Mouse (Mus musculus) layer of hippocampus, postnatal 36 days (tissue): ENCODE data around the gene Zdhhc9. TPM values are rescaled to one million over a fixed set of nuclear protein-coding genes. Genes with fewer than 3 reads are reported as not detected.
"Not testable (repeated sequence)": the region's sequence is repeated elsewhere in the genome, so short reads cannot be mapped to it uniquely, and the experiment has no call there.

Source experiments
- DNase-seq, 2 experiments: peaks; one replicate each; pipeline ENCODE4 v3.0.0; 2022
- total RNA-seq, 2 experiments: library from RNA; stranded (reverse); gene quantifications; 2 replicates each; pipeline ENCODE4 v1.2.3; 2021

The Zdhhc9 gene
- total RNA-seq = 10 to 100 TPM; 41.6 to 43.9 TPM

GRCm38 (mm10) chrX:48208519-48209185 lies at the start of gene Zdhhc9:
Gene Zdhhc9, minus strand, starts transcription at chrX:48208878.
- DNase-seq = peak; percentile 83 to 85

GRCm38 (mm10) chrX:48257011-48257410 lies 48.3 kb upstream of the Zdhhc9 start:
- no peak for DNase-seq

GRCm38 (mm10) chrX:48256468-48257007 lies 47.9 kb upstream of the Zdhhc9 start, which contains the start of gene Utp14a:
Gene Utp14a, plus strand, starts transcription at chrX:48256862.
- DNase-seq = peak; percentile 92 to 96

- DNase-seq = peak in 1 of 2 experiments; percentile 1
Observed at GRCm38 (mm10) chrX:48255830-48256428, 47.3 kb upstream of the Zdhhc9 start.

GRCm38 (mm10) chrX:48234417-48234816 lies 25.7 kb upstream of the Zdhhc9 start:
- no peak for DNase-seq

GRCm38 (mm10) chrX:48226225-48226624 lies 17.5 kb upstream of the Zdhhc9 start:
- DNase-seq = no peak

- no peak for DNase-seq
Observed at GRCm38 (mm10) chrX:48222706-48223105, 14.0 kb upstream of the Zdhhc9 start.

GRCm38 (mm10) chrX:48219468-48219867 lies 10.8 kb upstream of the Zdhhc9 start:
- no peak for DNase-seq

- DNase-seq = not testable (repeated sequence)
Observed at GRCm38 (mm10) chrX:48209746-48210145, 1.1 kb upstream of the Zdhhc9 start.

GRCm38 (mm10) chrX:48207761-48208487 lies 754 bp downstream of the Zdhhc9 start:
- peak; percentile 5 to 18 for DNase-seq

GRCm38 (mm10) chrX:48204469-48204868 lies 4.2 kb downstream of the Zdhhc9 start:
- DNase-seq = no peak

GRCm38 (mm10) chrX:48203763-48204162 lies 4.9 kb downstream of the Zdhhc9 start:
- DNase-seq = no peak

GRCm38 (mm10) chrX:48202995-48203394 lies 5.7 kb downstream of the Zdhhc9 start:
- no peak for DNase-seq

GRCm38 (mm10) chrX:48202436-48202835 lies 6.2 kb downstream of the Zdhhc9 start:
- DNase-seq = no peak

GRCm38 (mm10) chrX:48201973-48202372 lies 6.7 kb downstream of the Zdhhc9 start:
- DNase-seq = no peak

- no peak for DNase-seq
Observed at GRCm38 (mm10) chrX:48200699-48201098, 8.0 kb downstream of the Zdhhc9 start.

GRCm38 (mm10) chrX:48199026-48199425 lies 9.7 kb downstream of the Zdhhc9 start:
- DNase-seq = no peak

GRCm38 (mm10) chrX:48197856-48198255 lies 10.8 kb downstream of the Zdhhc9 start:
- no peak for DNase-seq

- DNase-seq = no peak
Observed at GRCm38 (mm10) chrX:48193235-48194152, 15.2 kb downstream of the Zdhhc9 start.

GRCm38 (mm10) chrX:48191261-48191660 lies 17.4 kb downstream of the Zdhhc9 start:
- no peak for DNase-seq

GRCm38 (mm10) chrX:48184703-48185102 lies 24.0 kb downstream of the Zdhhc9 start:
- DNase-seq = no peak

GRCm38 (mm10) chrX:48181844-48182243 lies 26.8 kb downstream of the Zdhhc9 start:
- DNase-seq = no peak
